Mouse (Mus musculus) right cerebral cortex, postnatal 4 days (tissue): ENCODE results near the gene Pramel3.
"Not testable (repeated sequence)": the region's sequence is repeated elsewhere in the genome, so short reads cannot be mapped to it uniquely, and the experiment has no call there.

Source experiments
- DNase-seq: peaks from one replicate; pipeline ENCODE4 v3.0.0-alpha.2; 2022

The Pramel3 gene

GRCm38 (mm10) chrX:135302007-135302406, at the start of gene Pramel3:
Pramel3 (plus strand) TSS chrX:135302307.
- DNase-seq = not testable (repeated sequence)

GRCm38 (mm10) chrX:135360685-135361084, 58.6 kb downstream of the Pramel3 start:
- DNase-seq = not testable (repeated sequence)

GRCm38 (mm10) chrX:135361943-135362342, 59.8 kb downstream of the Pramel3 start:
- not testable (repeated sequence) for DNase-seq
